Mouse (Mus musculus): Measurements from ENCODE around the gene Spryd4.
A peak's percentile ranks its signal among the peaks of the same experiment; 100 is the strongest.

- TF ChIP-seq CTCF (IDR thresholded peaks at IDR 0.05; ENCODE audit: low read depth, low read length) = no peak
- peak; percentile 55 for TF ChIP-seq POLR2A (IDR thresholded peaks at IDR 0.05; ENCODE audit: extremely low read depth, insufficient read depth, low read length)
Measured at GRCm38 (mm10) chr10:128194551-128195461, 16.8 kb downstream of the Spryd4 start.

All from liver, adult 2 months (tissue).